25 mouse cellular contexts compared by ENCODE assay signal in the genomic region with DNA sequence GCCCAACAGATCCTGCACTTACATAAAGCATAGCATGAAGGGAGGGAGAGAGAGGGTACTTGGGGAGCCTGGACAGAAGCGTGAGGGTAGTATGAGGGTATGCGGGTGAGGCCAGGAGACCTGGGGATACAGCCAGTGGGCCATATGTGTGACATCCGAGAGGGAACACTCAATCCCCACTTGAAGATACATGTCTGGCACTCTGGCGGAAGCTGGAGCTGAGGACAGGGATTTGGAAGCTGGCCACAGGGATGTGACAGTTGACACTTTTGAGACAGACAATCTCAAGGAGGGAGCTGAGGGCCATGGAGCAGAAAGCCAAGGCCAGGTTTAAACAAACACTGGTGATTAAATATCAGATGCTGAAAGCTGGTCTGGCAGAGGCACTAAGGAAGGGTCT.
DNase-seq lines count a peak whose midpoint lies in the region; ATAC-seq and TF ChIP-seq lines count a peak whose summit lies in the region.
"Had no signal": no experiment of that assay in that cellular context is flagged by ENCODE, and none has a peak within 500 bp of the region (broad histone marks: within the 10 kb centered on the region; RNA-seq: fewer than 3 reads in every experiment).

No protein-coding gene starts in this region.

- H3K4me2 ChIP-seq in heart, postnatal 0 days (ENCODE audit: low read depth, low read length) = no peak overlapping the region
- H3K4me2 ChIP-seq: embryonic facial prominence, embryonic 15.5 days; hindbrain, embryonic 15.5 days had no signal

- intact Hi-C loops in gastrocnemius, postnatal 36 days (cut with DNase I) = no loop called here
- intact Hi-C loops in heart, adult 2 months (cut with DNase I) = no loop called here

- 28% methylated on average over 4 of the region's 4 CpGs for WGBS in heart, adult 2 months
- 27% methylated on average over 4 of the region's 4 CpGs for WGBS in heart, postnatal 0 days
- WGBS in heart, embryonic 10.5 days = 34% methylated on average over 4 of the region's 4 CpGs

- H3K27ac ChIP-seq in heart, adult 2 months = no peak overlapping the region
- H3K27ac ChIP-seq in heart, postnatal 0 days (ENCODE audit: low read depth) = no peak overlapping the region
- H3K27ac ChIP-seq in heart, embryonic 10.5 days = no peak overlapping the region
- H3K27ac ChIP-seq: embryonic facial prominence, embryonic 15.5 days; forebrain, embryonic 10.5 days; hindbrain, embryonic 15.5 days had no signal

- H3K9ac ChIP-seq in heart, adult 2 months (ENCODE audit: low read depth, low read length) = no peak overlapping the region
- H3K9ac ChIP-seq in heart, postnatal 0 days (replicated peaks; ENCODE audit: low read depth, low read length) = no peak overlapping the region
- H3K9ac ChIP-seq: embryonic facial prominence, embryonic 15.5 days; hindbrain, embryonic 15.5 days had no signal

- H3K27me3 ChIP-seq in heart, adult 2 months (ENCODE audit: control insufficient read depth, insufficient read depth, low read length) = no peaks in the 10 kb centered on the region; the same call in 1 of the 2 replicates
- H3K27me3 ChIP-seq in heart, postnatal 0 days (ENCODE audit: control insufficient read depth, insufficient read depth, low read length) = peaks cover 88% of the 10 kb centered on the region
- H3K27me3 ChIP-seq in heart, embryonic 10.5 days (ENCODE audit: insufficient read depth, poor library complexity, severe bottlenecking) = peaks cover 63% of the 10 kb centered on the region
- H3K27me3 ChIP-seq: hindbrain, embryonic 15.5 days had no signal

- DNase-seq in gastrocnemius, adult 18-20 months (ENCODE audit: low spot score) = peak; percentile 1
- no peak for DNase-seq in gastrocnemius, postnatal 36 days
- peak; percentile 10 to 21 for DNase-seq in heart, adult 9 months (ENCODE audit: low spot score in 2 of 2)
- no peak for DNase-seq in heart, adult 2 months
- DNase-seq in heart, postnatal 0 days (ENCODE audit: low spot score) = peak; percentile 54
- DNase-seq in heart, embryonic 10.5 days (ENCODE audit: low spot score) = no peak
- peak; percentile 36 for DNase-seq in lung, postnatal 10 days
- no peak for DNase-seq in lung, postnatal 14 days
- DNase-seq: adrenal gland, adult 8-10 months; adrenal gland, postnatal 36 days; B cell, adult 2 months; cerebellum, adult 11 months; cerebellum, adult 8-10 months; cerebellum, postnatal 14 days; embryo, embryonic 11 days; gastrocnemius, postnatal 10 days; kidney, adult 2 months had no signal

- no peak for TF ChIP-seq CTCF in heart, adult 2 months (IDR thresholded peaks at IDR 0.05)
- no peak for TF ChIP-seq CTCF in heart, postnatal 0 days (IDR thresholded peaks at IDR 0.05; ENCODE audit: low read depth)

- no peak overlapping the region for H3K4me3 ChIP-seq in heart, adult 2 months
- H3K4me3 ChIP-seq in heart, postnatal 0 days (ENCODE audit: low read depth, low read length) = no peak overlapping the region
- H3K4me3 ChIP-seq in heart, embryonic 10.5 days = no peak overlapping the region
- H3K4me3 ChIP-seq: embryonic facial prominence, embryonic 15.5 days; erythroblast, embryonic 14.5 days; forebrain, embryonic 10.5 days; hindbrain, embryonic 15.5 days had no signal

- no peaks in the 10 kb centered on the region for H3K4me1 ChIP-seq in heart, adult 2 months (ENCODE audit: control insufficient read depth, insufficient read depth, low read length)
- no peaks in the 10 kb centered on the region for H3K4me1 ChIP-seq in heart, postnatal 0 days (ENCODE audit: control insufficient read depth, insufficient read depth)
- peaks cover 12% of the 10 kb centered on the region for H3K4me1 ChIP-seq in heart, embryonic 10.5 days

- no peaks in the 10 kb centered on the region for H3K79me2 ChIP-seq in heart, adult 2 months (replicated peaks; ENCODE audit: control insufficient read depth, insufficient read depth, low read length)

- no peak for TF ChIP-seq EP300 in heart, adult 2 months (IDR thresholded peaks at IDR 0.05; ENCODE audit: insufficient read depth, low read depth, low read length)
- TF ChIP-seq EP300 in heart, postnatal 0 days (IDR thresholded peaks at IDR 0.05; ENCODE audit: low read depth) = 0 out of 2 replicates have a peak, but pooled peaks have one; percentile 54

- no peaks in the 10 kb centered on the region for H3K9me3 ChIP-seq in heart, postnatal 0 days (replicated peaks; ENCODE audit: control insufficient read depth, low read length)
- no peaks in the 10 kb centered on the region for H3K9me3 ChIP-seq in heart, embryonic 10.5 days
- H3K9me3 ChIP-seq: embryonic facial prominence, embryonic 15.5 days; forebrain, embryonic 10.5 days; hindbrain, embryonic 15.5 days had no signal

- ATAC-seq in heart, postnatal 0 days (ENCODE audit: insufficient read depth, low read depth) = peak; percentile 78
- ATAC-seq: CD4-positive, CD25-positive, alpha-beta regulatory T cell, adult 4 months; forebrain, embryonic 14.5 days; intestine, embryonic 16.5 days had no signal

- H3K36me3 ChIP-seq in heart, adult 2 months (ENCODE audit: control insufficient read depth, insufficient read depth, low read length) = no peaks in the 10 kb centered on the region
- no peaks in the 10 kb centered on the region for H3K36me3 ChIP-seq in heart, postnatal 0 days (replicated peaks; ENCODE audit: control insufficient read depth, insufficient read depth, low read length)
- H3K36me3 ChIP-seq in heart, embryonic 10.5 days = no peaks in the 10 kb centered on the region
- H3K36me3 ChIP-seq: embryonic facial prominence, embryonic 15.5 days; forebrain, embryonic 10.5 days; G1E; hindbrain, embryonic 15.5 days had no signal

- TF ChIP-seq POLR2A in heart, adult 2 months (IDR thresholded peaks at IDR 0.05; ENCODE audit: insufficient read depth, low read depth, low read length) = no peak

Comparison
In these comparisons a context has a peak if more than half of its experiments do, and no peak if none do; other contexts are left out.
1. DNase-seq: peak in gastrocnemius, adult 18-20 months (single experiment), heart, adult 9 months (2 of 2), heart, postnatal 0 days (single experiment) and lung, postnatal 10 days (single experiment); none in gastrocnemius, postnatal 36 days (0 of 2), heart, adult 2 months (0 of 2), heart, embryonic 10.5 days (single experiment) and lung, postnatal 14 days (single experiment).